Mouse (Mus musculus): ENCODE data around the gene Mrpl22. TPM values are rescaled to one million over a fixed set of nuclear protein-coding genes. Genes with fewer than 3 reads are reported as not detected.

The Mrpl22 gene
- polyA plus RNA-seq, 1 experiment from 2014 or later = 132 TPM

- peaks cover 6% of the 10 kb centered on the region for H3K36me3 ChIP-seq (replicated peaks; ENCODE audit: control insufficient read depth, insufficient read depth, low read depth, low read length)
- no peak overlapping the region for H3K27ac ChIP-seq (replicated peaks; ENCODE audit: low read depth, low read length)
- H3K27me3 ChIP-seq (ENCODE audit: control insufficient read depth, insufficient read depth, low read length) = no peaks in the 10 kb centered on the region
- no peaks in the 10 kb centered on the region for H3K4me1 ChIP-seq (ENCODE audit: control insufficient read depth, insufficient read depth, low read length)
- ATAC-seq (replicated peaks; ENCODE audit: insufficient number of reproducible peaks, low FRiP score, low TSS enrichment, low read depth) (no peak), DNase-seq (ENCODE audit: low spot score) (no peak)
- no peak overlapping the region for H3K9ac ChIP-seq (replicated peaks; ENCODE audit: low read length)
- H3K4me3 ChIP-seq (ENCODE audit: low read depth, low read length) = no peak overlapping the region
- H3K4me2 ChIP-seq (ENCODE audit: low read depth, low read length) = no peak overlapping the region
- no peaks in the 10 kb centered on the region for H3K9me3 ChIP-seq (replicated peaks; ENCODE audit: control insufficient read depth, low read length)
Observed at GRCm38 (mm10) chr11:58135296-58135695, 36.2 kb upstream of the Mrpl22 start.

GRCm38 (mm10) chr11:58136677-58137076 is 34.8 kb upstream of the Mrpl22 start:
- H3K27me3 ChIP-seq (ENCODE audit: control insufficient read depth, insufficient read depth, low read length) = no peaks in the 10 kb centered on the region
- no peak overlapping the region for H3K27ac ChIP-seq (replicated peaks; ENCODE audit: low read depth, low read length)
- no peaks in the 10 kb centered on the region for H3K4me1 ChIP-seq (ENCODE audit: control insufficient read depth, insufficient read depth, low read length)
- H3K36me3 ChIP-seq (replicated peaks; ENCODE audit: control insufficient read depth, insufficient read depth, low read depth, low read length) = peaks cover 6% of the 10 kb centered on the region
- no peak overlapping the region for H3K4me2 ChIP-seq (ENCODE audit: low read depth, low read length)
- H3K9me3 ChIP-seq (replicated peaks; ENCODE audit: control insufficient read depth, low read length) = no peaks in the 10 kb centered on the region
- ATAC-seq (replicated peaks; ENCODE audit: insufficient number of reproducible peaks, low FRiP score, low TSS enrichment, low read depth) (no peak), DNase-seq (ENCODE audit: low spot score) (no peak)
- 93% methylated on average over 6 of the region's 6 CpGs for WGBS
- H3K4me3 ChIP-seq (ENCODE audit: low read depth, low read length) = no peak overlapping the region
- H3K9ac ChIP-seq (replicated peaks; ENCODE audit: low read length) = no peak overlapping the region

DNA sequence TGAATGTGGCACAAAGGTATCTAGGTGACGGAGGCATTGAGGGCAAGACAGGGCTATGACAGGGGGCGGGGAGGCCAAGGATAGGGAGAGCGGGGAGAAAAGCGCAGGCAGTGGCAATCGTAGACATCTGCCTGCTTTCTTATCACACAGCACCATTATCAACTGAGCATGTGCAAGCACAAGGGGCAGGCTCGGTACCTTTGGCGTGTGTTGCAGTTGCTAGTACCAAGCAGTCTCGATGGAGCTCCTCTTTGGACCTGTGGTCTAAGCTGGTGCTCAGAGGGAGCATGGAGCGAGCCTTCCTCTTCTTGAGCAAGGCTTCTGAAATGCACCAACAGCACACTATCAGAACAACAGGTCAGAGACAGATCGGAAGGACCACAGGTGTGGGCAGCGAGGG is 32.6 kb upstream of the Mrpl22 start:
- Histone ChIP-seq H3K4me1 (ENCODE audit: control insufficient read depth, insufficient read depth, low read length) (no peaks in the 10 kb centered on the region), H3K4me2 (ENCODE audit: low read depth, low read length) (no peak overlapping the region), H3K9ac (replicated peaks; ENCODE audit: low read length) (no peak overlapping the region), H3K9me3 (replicated peaks; ENCODE audit: control insufficient read depth, low read length) (no peaks in the 10 kb centered on the region), H3K27ac (replicated peaks; ENCODE audit: low read depth, low read length) (no peak overlapping the region), H3K36me3 (replicated peaks; ENCODE audit: control insufficient read depth, insufficient read depth, low read depth, low read length) (peaks cover 6% of the 10 kb centered on the region), H3K4me3 (ENCODE audit: low read depth, low read length) (no peak overlapping the region), H3K27me3 (ENCODE audit: control insufficient read depth, insufficient read depth, low read length) (no peaks in the 10 kb centered on the region)
- DNase-seq (ENCODE audit: low spot score) (no peak), ATAC-seq (replicated peaks; ENCODE audit: insufficient number of reproducible peaks, low FRiP score, low TSS enrichment, low read depth) (no peak)
- 92% methylated on average over 11 of the region's 11 CpGs for WGBS

GRCm38 (mm10) chr11:58139466-58139865 is 32.0 kb upstream of the Mrpl22 start:
- peaks cover 6% of the 10 kb centered on the region for H3K36me3 ChIP-seq (replicated peaks; ENCODE audit: control insufficient read depth, insufficient read depth, low read depth, low read length)
- 87% methylated on average over 3 of the region's 3 CpGs for WGBS
- H3K9me3 ChIP-seq (replicated peaks; ENCODE audit: control insufficient read depth, low read length) = no peaks in the 10 kb centered on the region
- H3K9ac ChIP-seq (replicated peaks; ENCODE audit: low read length) = no peak overlapping the region
- H3K27ac ChIP-seq (replicated peaks; ENCODE audit: low read depth, low read length) = no peak overlapping the region
- H3K27me3 ChIP-seq (ENCODE audit: control insufficient read depth, insufficient read depth, low read length) = no peaks in the 10 kb centered on the region
- H3K4me3 ChIP-seq (ENCODE audit: low read depth, low read length) = no peak overlapping the region
- H3K4me2 ChIP-seq (ENCODE audit: low read depth, low read length) = no peak overlapping the region
- ATAC-seq (replicated peaks; ENCODE audit: insufficient number of reproducible peaks, low FRiP score, low TSS enrichment, low read depth) (no peak), DNase-seq (ENCODE audit: low spot score) (no peak)
- no peaks in the 10 kb centered on the region for H3K4me1 ChIP-seq (ENCODE audit: control insufficient read depth, insufficient read depth, low read length)

GRCm38 (mm10) chr11:58143704-58144426 is 27.6 kb upstream of the Mrpl22 start:
- H3K27me3 ChIP-seq (ENCODE audit: control insufficient read depth, insufficient read depth, low read length) = no peaks in the 10 kb centered on the region
- no peak overlapping the region for H3K4me3 ChIP-seq (ENCODE audit: low read depth, low read length)
- no peak overlapping the region for H3K27ac ChIP-seq (replicated peaks; ENCODE audit: low read depth, low read length)
- H3K9ac ChIP-seq (replicated peaks; ENCODE audit: low read length) = no peak overlapping the region
- H3K4me1 ChIP-seq (ENCODE audit: control insufficient read depth, insufficient read depth, low read length) = no peaks in the 10 kb centered on the region
- H3K4me2 ChIP-seq (ENCODE audit: low read depth, low read length) = no peak overlapping the region
- DNase-seq (ENCODE audit: low spot score) = no peak
- 90% methylated on average over 9 of the region's 9 CpGs for WGBS
- ATAC-seq (replicated peaks; ENCODE audit: insufficient number of reproducible peaks, low FRiP score, low TSS enrichment, low read depth) = no peak
- H3K36me3 ChIP-seq (replicated peaks; ENCODE audit: control insufficient read depth, insufficient read depth, low read depth, low read length) = peaks cover 6% of the 10 kb centered on the region
- H3K9me3 ChIP-seq (replicated peaks; ENCODE audit: control insufficient read depth, low read length) = no peaks in the 10 kb centered on the region

- Histone ChIP-seq H3K27me3 (ENCODE audit: control insufficient read depth, insufficient read depth, low read length) (no peaks in the 10 kb centered on the region), H3K36me3 (replicated peaks; ENCODE audit: control insufficient read depth, insufficient read depth, low read depth, low read length) (peaks cover 6% of the 10 kb centered on the region), H3K9ac (replicated peaks; ENCODE audit: low read length) (no peak overlapping the region), H3K4me1 (ENCODE audit: control insufficient read depth, insufficient read depth, low read length) (no peaks in the 10 kb centered on the region), H3K9me3 (replicated peaks; ENCODE audit: control insufficient read depth, low read length) (no peaks in the 10 kb centered on the region), H3K27ac (replicated peaks; ENCODE audit: low read depth, low read length) (no peak overlapping the region), H3K4me2 (ENCODE audit: low read depth, low read length) (no peak overlapping the region), H3K4me3 (ENCODE audit: low read depth, low read length) (no peak overlapping the region)
- DNase-seq (ENCODE audit: low spot score) = no peak
- WGBS = 95% methylated on average over 5 of the region's 5 CpGs
- ATAC-seq (replicated peaks; ENCODE audit: insufficient number of reproducible peaks, low FRiP score, low TSS enrichment, low read depth) = no peak
Observed at GRCm38 (mm10) chr11:58146241-58146640, 25.2 kb upstream of the Mrpl22 start.

DNA sequence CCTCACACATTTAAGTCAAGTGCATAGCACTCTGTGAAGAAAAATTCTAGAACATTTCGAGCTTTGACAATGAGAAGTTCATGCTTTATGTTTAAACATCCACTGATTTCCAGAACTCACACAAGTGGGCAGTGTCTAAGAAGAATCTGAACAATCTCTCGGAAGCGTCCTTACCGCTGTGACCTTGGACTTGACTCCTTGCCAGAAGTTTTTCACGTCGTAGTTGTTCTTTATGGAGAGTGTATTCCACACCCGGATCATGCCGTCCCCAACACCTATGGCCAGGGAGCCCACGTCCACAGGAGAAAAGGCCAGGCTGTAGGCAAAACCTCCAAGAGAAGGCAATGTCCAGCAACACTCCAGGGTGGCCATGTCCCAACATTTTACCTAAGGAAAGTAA is 16.0 kb upstream of the Mrpl22 start:
- no peak overlapping the region for H3K9ac ChIP-seq (replicated peaks; ENCODE audit: low read length)
- no peaks in the 10 kb centered on the region for H3K4me1 ChIP-seq (ENCODE audit: control insufficient read depth, insufficient read depth, low read length)
- ATAC-seq (replicated peaks; ENCODE audit: insufficient number of reproducible peaks, low FRiP score, low TSS enrichment, low read depth) (no peak), DNase-seq (ENCODE audit: low spot score) (no peak)
- WGBS = 93% methylated on average over 9 of the region's 9 CpGs
- H3K27me3 ChIP-seq (ENCODE audit: control insufficient read depth, insufficient read depth, low read length) = no peaks in the 10 kb centered on the region
- no peak overlapping the region for H3K27ac ChIP-seq (replicated peaks; ENCODE audit: low read depth, low read length)
- H3K4me3 ChIP-seq (ENCODE audit: low read depth, low read length) = no peak overlapping the region
- no peak overlapping the region for H3K4me2 ChIP-seq (ENCODE audit: low read depth, low read length)
- H3K36me3 ChIP-seq (replicated peaks; ENCODE audit: control insufficient read depth, insufficient read depth, low read depth, low read length) = peaks cover 5% of the 10 kb centered on the region
- H3K9me3 ChIP-seq (replicated peaks; ENCODE audit: control insufficient read depth, low read length) = no peaks in the 10 kb centered on the region

- ATAC-seq (replicated peaks; ENCODE audit: insufficient number of reproducible peaks, low FRiP score, low TSS enrichment, low read depth) = no peak
- Histone ChIP-seq H3K36me3 (replicated peaks; ENCODE audit: control insufficient read depth, insufficient read depth, low read depth, low read length) (peaks cover 5% of the 10 kb centered on the region), H3K9me3 (replicated peaks; ENCODE audit: control insufficient read depth, low read length) (no peaks in the 10 kb centered on the region), H3K9ac (replicated peaks; ENCODE audit: low read length) (no peak overlapping the region), H3K4me1 (ENCODE audit: control insufficient read depth, insufficient read depth, low read length) (no peaks in the 10 kb centered on the region), H3K4me2 (ENCODE audit: low read depth, low read length) (no peak overlapping the region), H3K27me3 (ENCODE audit: control insufficient read depth, insufficient read depth, low read length) (no peaks in the 10 kb centered on the region), H3K27ac (replicated peaks; ENCODE audit: low read depth, low read length) (no peak overlapping the region), H3K4me3 (ENCODE audit: low read depth, low read length) (no peak overlapping the region)
- no peak for DNase-seq (ENCODE audit: low spot score)
- 86% methylated on average over 3 of the region's 3 CpGs for WGBS
Observed at GRCm38 (mm10) chr11:58156871-58157270, 14.6 kb upstream of the Mrpl22 start.
